Mouse (Mus musculus) cerebellum, adult 9-11 months (tissue): ENCODE measurements around the gene Slc25a41.
"Not testable (repeated sequence)": the region's sequence is repeated elsewhere in the genome, so short reads cannot be mapped to it uniquely, and the experiment has no call there.

Experiments used
- DNase-seq: peaks from one replicate; pipeline ENCODE4 v3.0.0; 2022

Gene Slc25a41

DNA sequence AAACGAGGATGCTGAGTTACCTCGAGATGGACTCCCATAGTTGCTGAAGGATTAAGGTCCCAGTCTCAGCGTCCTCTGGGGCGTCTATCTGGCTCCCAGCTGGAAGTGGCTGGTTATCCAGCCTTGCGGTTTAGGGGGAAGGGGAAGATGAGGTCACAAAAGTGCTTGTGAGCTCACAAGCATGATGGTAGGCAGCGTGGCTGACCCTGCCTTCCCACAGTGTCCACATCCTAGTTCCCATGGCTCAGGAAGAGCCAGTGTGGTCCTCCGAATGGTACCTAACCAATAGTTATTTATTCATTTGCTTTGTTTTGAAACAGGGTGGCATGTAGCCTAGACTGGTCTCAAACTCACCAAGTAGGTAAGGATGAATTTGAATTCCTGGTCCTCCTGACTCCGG lies at the start of gene Slc25a41:
Gene Slc25a41, minus strand, starts transcription at position 101 of the 400 bp plus-strand sequence.
- no peak for DNase-seq

DNA sequence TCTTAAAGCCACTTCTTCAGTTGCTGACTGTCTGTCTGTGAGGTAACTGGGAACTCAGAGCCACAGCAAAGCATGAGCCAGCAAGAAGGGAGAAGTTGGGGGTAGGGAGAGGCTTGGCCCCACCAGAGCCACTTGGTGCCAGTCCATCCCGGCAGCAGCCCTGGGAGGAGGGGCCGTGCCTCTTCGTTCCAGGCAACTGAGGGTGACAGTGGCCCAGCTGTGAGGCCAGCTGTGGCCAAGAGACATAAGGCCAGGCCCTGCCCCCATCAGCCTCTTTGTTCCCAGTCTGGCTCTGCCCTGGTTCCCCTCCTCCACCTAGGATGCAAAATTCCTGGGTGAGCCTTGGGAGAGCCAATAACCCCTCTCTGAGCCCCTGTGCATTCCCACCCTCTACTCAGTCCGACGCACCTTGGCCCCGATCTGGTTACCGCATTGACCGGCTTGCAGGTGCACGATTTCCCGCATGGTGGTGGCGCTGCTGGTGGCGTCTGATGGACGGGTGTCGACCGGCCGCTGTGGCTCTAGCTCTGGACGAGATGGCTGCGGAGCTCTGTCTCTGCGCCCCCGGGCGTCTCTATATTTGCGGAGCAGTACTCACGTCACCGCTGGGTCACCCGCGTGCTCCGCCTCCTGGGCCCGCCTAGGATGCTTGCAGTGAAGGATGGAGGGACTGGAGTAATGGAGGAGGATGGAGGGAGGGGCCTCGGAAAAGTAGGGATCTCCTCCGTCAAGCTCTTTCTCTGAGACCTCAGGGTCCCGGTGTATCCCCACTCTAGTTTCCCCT lies 45.8 kb upstream of the Slc25a41 start, which contains the start of gene Tubb4a:
Gene Tubb4a, minus strand, starts transcription at position 734 of the 784 bp plus-strand sequence.
- DNase-seq, result peak; percentile 95

DNA sequence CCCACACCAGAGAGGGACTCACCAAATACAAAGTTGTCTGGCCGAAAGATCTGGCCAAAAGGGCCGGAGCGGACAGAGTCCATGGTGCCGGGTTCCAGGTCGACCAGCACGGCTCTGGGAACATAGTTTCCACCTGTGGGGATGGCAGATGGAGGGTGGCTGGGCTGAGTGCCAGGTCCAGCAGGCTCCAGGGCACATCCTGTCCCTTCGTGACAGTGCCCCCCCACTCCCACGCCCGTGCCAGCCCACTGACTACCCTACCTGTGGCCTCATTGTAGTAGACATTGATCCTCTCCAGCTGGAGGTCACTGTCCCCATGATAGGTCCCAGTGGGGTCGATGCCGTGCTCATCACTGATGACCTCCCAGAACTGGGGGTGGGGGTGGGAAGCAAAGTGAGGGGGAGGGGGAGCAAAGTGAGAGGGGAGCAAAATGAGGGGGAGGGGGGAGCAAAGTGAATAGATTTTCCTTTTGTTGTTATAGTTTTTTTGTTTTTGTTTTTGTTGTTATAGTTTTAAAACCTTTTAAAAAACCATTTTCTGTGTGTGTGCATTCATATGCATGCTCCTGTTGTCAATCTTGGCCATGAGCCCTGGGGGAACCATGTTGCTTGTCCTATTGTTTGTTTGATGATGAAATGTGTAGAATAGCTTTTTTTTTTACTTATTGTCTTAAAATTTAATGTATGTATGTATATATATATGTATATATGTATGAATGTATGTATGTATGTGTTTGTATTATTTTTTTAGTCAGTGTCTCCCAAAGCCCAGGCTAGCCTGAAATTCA lies 44.7 kb upstream of the Slc25a41 start:
- peak; percentile 98 for DNase-seq

DNA sequence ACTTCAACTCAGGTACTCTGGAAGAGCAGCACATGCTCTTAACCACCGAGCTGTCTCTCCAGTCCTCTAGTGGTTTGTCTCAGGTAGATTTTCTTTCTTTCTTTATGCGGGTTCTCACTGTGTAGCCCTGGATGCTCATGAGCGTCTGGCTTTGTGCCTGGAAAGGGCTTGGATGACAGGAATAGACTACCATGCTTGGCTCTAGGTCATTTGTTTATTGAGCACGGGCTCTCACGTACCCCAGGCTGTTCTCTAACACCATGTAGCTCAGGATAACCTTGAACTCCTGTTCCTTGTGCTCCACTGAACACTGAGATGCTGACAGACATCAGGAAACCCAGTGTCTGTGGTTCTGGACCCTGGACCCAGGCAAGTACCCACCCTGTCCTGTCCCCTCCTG lies 41.0 kb upstream of the Slc25a41 start:
- DNase-seq, result peak; percentile 83

DNA sequence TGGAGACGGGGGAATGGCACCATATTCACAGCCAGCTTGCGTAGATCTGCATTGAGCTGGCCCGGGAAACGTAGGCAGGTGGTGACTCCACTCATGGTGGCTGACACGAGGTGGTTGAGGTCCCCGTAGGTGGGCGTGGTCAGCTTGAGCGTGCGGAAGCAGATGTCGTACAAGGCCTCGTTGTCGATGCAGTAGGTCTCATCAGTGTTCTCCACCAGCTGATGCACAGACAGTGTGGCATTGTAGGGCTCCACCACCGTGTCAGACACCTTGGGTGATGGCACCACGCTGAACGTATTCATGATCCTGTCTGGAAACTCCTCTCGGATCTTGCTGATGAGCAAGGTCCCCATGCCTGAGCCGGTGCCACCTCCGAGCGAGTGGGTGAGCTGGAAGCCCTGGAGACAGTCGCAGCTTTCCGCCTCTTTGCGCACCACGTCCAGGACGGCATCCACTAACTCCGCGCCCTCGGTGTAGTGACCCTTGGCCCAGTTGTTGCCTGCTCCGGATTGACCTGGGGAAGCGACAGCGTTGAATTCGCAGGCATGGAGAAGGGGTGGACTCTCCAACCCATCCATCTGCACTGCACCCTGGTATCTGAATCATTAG lies 39.9 kb upstream of the Slc25a41 start:
- DNase-seq, result peak; percentile 59

DNA sequence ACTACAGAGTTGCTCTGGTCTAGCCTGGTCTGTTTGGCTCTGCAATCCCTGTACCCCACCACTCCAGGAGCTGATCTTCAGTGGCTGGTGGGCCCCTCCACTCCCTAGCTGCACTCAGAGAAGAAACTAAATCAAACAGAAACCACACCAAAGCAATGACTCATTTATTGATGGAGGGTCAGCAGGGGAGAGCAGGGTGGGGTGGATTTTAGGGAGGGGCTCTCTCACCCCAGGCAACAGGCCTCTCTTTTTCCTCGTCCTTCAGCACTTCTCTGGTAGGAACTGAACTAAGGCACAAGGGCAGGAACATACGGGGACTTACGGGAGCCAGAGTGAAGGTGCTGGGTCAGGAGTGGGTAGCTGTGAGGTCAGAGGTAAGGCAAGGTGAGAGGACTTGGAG lies 38.5 kb upstream of the Slc25a41 start:
- DNase-seq, result no peak

DNA sequence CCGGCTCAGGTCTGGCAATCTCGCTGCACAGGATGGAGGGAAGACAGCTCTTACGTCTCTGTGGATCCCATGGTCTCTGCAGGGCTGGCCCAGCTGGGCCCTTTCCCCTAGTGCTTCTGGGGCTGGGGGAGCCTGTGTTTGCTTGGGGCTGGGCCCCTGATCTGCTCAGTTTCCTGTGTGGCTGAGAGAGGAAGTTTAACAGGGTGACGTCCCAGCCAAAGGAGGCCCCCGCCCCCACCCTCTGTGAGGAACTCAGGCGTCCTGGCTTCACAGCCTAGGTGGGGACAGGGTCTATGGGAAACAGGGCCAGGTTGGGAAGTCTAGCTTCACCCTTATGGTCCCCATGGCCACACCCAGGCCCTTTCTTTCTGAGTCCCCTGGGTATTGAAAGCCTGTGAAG lies 36.9 kb upstream of the Slc25a41 start, which contains the start of gene Dennd1c:
Gene Dennd1c, minus strand, starts transcription at position 179 of the 400 bp plus-strand sequence.
- DNase-seq, result peak; percentile 30

DNA sequence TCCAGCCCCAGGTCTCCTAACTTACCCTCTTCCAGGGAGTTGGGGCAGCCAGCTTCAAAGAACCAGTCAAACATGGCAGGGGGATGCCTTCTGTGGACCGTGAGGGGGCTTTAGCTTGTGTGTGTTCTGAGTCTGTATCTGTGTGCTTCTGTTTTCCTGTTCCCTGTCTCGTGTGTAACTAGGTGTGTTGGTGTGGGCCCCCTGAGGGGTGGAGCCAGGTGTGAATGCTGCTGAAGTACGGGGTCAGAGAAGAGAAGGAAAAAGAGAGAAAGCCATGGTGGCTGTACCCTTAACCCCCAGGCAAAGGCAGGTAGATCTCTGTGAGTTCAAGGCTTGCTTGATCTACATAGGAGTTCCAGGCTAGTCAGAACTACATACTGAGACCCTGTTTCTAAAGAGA lies 35.5 kb upstream of the Slc25a41 start:
- DNase-seq, result no peak

DNA sequence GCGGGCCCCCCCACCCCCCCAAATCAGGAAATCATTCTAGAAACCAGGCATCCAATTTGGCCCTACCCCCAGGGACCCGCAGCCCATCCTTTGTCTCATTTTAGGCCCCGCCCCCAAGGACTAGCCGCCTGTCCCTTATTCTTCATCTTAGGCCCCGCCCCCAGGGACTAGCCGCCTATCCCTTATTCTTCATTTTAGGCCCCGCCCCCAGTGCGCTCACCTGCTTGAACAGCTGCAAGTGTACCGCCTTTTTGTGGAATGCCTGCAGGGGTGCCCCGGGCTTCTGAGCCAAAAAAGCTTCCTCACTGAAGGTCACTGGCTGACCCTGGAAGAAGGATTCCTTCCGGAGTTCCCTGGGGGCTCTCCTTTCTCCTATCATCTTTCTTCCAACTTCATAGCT lies 29.2 kb upstream of the Slc25a41 start:
- DNase-seq, result no peak

DNA sequence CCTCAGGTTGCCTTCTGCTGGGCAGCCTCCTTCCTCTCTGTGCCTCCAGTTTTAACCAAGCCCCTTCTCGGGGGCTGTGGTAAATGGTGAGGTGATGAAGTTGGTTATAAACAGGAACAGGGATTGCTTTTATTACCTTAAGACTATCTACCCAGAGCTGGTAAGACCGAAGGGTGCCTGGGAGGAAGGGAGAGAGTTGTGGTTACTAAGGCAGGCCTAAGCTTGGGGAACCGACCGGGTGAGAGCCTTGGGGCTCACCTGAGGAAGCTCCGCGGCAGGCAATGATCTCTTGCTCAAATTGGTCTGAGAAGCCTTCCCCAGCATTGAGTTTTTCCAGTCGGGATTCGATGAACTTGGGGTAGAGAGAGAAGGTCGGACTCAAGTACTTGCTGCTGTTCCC lies 28.8 kb upstream of the Slc25a41 start:
- DNase-seq, result no peak

DNA sequence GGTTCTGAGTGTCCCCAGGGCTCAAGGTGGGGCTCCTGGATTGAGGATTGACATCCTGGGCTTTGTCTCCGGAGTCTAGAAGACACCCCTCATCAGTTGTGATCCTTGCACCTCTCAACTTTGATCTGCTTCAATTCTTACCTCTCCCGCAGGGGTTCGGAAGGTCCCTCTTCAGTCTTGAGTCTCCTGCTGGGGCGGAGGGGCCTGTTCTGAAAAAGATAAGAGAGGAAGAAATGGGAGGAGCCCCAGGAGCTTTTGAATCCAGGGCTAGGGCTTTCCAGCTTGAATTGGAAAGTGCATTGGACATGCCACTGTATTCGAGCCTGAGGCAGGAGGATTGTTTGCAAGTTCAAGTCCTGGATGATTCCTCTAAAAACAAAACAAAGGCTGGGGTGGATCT lies 25.5 kb upstream of the Slc25a41 start:
- no peak for DNase-seq

DNA sequence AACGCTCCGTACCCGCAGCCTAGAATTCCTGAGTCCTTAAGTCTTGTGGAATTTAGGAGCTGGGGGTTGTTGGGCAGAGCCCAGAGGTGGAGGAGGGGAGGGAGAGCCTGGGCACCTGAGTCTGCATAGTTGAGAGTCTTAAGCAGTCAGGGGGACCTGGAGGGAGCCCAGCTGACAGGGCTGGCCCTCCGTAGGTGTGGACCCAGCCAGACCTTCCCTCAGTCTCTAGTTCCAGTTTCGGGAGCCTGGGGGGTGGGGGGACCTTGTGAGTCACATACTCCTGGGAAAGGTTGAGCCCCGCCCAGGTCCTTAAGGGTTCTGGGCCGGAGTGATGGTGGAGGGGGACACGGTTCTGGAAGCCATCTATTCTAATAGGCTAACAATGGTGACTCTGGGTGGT lies 21.6 kb upstream of the Slc25a41 start:
- DNase-seq, result peak; percentile 52

DNA sequence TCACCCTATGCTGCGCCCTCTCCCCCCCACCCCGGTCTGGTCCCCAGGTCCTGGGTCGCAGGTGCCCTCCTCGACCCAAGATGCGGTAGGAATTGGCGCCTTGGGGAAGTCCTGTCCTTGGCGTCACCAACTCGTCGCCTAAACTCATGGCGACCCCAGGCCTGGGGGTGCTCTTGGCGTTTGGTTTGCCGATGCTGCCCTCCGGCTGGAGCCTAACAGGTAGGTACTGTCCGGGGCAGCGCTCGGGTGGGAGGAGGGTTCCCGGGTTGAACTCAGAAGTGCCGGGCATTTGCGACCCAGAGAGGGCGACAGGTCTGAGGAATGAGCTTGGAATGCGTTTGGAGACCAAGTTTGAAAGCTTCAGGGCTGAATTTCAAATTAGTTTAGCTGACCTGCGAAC lies 21.1 kb upstream of the Slc25a41 start:
- peak; percentile 56 for DNase-seq

DNA sequence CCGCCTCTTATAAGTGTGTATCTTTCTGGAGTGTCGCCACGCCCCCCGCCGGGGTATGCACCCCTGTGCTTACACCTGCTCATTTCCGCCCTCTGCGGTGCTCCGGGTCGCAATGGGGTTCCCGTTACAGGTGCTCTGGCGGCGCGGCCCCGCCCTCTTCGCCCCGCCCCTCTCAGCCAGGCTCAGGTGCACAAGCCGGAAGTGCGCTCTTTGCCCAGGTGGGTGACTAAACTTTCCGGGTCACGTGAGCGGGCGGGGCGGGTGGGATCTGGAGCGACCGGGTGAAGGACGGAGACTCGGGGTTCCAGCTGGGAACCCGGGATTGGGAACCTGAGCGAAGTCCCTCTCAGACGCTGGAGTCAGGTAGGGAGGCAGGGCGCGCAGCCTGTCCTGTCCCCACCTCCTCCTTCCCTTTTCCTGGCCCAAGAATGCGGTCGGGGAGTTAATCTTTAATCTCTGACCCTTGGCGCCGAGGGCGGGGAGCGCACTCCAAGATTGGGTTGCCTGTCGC lies 20.6 kb upstream of the Slc25a41 start:
- DNase-seq, result peak; percentile 84

DNA sequence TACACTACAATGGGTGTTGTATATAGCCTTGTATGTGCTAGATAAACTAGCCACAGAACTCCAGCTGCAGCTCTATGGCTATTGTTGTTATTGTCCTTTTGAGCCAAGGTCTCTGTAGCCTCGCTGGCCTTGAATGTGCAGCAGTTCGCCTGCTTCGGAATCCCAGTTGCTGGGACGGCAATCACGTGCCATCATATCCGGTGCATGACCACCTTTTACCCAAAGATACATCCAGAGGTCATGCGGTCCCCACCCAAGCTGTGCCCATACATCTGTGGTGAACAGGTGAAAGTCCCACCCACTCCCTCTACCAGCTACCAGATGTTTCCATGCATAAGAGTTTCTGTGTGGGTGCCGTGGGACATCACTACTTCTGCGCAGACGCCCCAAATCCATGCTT lies 19.6 kb upstream of the Slc25a41 start:
- DNase-seq, result peak; percentile 73

DNA sequence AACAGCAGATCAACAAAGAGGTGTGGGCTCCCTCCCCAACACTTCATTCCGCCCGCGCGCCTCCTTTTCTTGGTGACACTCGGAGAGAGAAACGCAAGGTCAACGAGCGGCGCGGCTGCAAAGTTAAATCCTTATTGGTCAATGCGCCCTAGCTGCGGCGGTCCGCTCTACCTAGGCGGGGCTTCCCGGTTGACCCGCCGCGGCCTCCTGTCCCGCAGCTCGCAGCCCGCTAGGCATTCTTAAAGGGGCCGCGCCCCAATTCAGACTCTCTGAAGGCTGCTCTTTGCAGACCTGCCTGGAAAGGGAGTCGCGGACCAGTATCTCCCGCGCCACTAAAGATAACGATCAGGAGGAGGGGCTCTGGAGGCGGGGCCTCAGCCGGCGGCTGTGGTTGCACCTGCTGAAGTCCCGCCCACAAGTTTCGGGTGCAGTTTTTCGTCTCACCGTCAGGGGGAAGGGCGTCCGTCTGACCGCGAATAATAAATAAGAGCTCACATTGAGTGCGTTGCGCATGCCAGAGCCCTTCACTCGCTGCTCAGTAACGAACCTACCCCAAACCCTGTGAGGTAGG lies 18.9 kb upstream of the Slc25a41 start:
- peak; percentile 99 for DNase-seq

DNA sequence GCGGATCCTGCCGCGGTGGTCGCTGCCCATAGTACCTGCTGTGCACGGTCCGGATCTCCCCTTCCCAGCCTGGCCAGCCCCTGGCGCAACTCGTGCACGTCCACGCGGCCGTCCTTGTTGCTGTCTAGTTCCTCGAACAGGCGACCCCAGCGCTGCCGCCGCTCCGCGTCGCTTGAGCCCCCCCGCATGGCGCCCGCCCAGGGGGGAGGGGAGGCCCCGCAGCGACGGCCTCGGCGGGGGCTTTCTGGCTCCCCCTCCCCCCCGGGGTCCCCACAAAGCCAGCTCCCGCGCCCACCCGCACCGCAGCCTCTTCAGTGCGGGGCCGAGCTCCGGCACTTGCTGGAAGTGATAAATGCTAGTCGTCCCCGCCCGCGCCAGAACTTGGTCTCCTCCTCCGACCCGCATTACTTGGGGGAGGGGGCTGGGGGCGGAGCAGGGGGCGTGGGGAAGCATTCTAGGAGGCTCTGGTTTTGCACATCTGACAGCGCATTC lies 18.1 kb upstream of the Slc25a41 start, which contains the start of gene Slc25a23:
Gene Slc25a23, minus strand, starts transcription at position 378 of the 492 bp plus-strand sequence.
- DNase-seq, result peak; percentile 87

DNA sequence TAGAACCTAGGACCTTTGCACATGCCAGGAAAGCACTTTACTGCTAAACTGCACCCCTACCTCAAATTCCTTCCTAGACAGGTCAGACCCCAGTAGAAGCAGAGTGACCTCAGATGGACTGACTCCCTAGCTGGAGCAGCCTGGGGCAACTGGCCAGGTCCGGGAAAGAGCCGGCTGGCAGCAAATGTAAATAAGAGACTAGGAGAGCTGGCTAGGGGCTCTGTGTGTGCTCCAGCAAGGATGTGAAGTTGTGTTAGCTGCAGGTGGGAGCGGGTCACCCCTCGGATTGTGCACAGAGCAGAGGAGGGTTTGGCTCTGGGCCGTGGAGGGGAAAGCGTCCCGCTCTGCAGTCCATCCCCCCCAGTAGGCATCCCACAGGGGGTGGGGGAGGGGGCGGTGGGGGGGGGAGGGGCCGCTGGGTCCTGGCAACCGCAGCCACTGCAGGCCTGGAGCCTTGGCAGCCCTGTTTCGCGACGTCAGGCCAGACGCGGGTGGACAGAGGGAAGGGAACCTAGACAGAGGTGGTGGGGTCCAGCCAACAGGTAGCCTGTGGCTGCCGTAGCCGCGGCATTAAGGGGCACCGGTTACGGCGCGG lies 17.5 kb upstream of the Slc25a41 start, which contains the start of gene Crb3:
Gene Crb3, plus strand, starts transcription at position 215 of the 595 bp plus-strand sequence.
- DNase-seq, result peak; percentile 81

DNA sequence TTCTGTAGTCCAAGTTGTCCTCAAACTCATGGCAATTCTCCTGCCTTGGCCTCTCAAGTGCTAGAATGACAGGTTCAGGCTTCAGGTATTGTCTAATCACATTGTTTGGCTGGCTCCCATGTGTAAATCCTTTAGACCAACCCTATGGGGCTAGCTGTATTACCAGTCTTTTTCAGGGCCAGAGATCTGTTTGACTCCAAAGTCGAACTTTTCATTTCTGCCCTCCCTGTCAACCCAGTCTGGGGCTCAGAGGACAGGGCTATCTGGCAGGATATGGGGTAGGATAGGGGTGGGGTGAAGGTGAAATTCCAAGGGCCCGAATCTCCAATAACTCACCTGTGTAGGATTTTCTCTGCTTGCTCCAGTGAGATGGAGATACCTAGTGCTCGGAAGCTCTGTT lies 14.8 kb upstream of the Slc25a41 start:
- no peak for DNase-seq

DNA sequence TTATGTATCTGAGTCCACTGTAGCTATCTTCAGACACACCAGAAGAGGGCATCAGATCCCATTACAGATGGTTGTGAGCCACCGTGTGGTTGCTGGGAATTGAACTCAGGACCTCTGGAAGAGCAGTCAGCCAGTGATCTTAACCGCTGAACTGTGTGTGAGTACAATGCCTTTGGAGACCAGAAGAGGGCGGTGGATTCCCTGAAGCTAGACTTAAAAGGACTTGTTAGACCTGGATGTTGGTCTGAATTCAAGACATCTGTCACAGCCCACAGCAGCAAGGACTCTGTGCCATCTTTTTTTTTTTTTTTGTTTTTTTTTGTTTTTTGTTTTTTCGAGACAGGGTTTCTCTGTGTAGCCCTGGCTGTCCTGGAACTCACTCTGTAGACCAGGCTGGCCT lies 10.2 kb upstream of the Slc25a41 start:
- not testable (repeated sequence) for DNase-seq

DNA sequence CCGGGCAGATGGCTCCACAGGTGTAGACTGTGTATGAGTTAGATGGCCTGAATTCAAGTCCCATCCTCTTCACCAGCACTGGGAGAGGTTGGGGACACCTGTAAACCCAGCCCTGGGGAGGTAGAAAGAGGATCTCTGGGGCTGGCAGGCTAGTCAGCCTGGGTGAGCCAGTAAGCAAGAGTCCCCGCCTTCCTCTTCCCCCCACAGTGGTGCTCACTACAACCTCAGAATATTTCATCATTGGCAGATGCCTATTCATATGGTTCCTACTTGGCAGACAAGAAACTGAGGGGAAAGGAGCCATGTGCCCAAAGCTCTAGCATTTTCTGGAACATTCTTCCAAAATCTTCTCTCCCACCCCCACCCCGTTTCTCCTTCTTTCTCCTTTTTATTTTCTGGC lies 7.4 kb upstream of the Slc25a41 start:
- no peak for DNase-seq

DNA sequence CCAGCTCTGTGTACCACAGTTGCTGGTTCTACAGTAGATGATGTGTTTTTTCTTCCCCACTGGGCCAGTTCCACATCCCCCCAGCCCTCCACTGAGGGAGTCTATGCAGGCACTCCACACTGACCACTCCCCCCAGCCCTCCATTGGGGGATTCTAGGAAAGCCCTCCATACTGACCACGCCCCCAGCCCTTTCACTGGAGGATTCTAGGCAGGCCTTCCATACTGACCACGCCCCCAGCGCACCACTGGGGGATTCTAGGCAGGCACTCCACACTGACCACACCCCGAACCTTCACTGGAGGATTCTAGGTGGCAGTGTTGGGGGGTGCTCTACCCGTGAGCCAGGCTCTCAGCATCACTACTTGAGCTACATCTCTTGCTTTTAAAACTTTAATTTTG lies 6.0 kb upstream of the Slc25a41 start:
- DNase-seq, result no peak
